Mouse (Mus musculus) liver, postnatal 0 days (tissue): ENCODE measurements around the gene Slc22a1. TPM values are rescaled to one million over a fixed set of nuclear protein-coding genes. Genes with fewer than 3 reads are reported as not detected.
A peak's percentile ranks its signal among the peaks of the same experiment; 100 is the strongest.

Source experiments
- ATAC-seq: fragments of 200-750 bp; cut with Nextera tagmentation; 2 replicates; pipeline ENCODE4 v1.8.0; 2017; ENCODE audit warnings: mild to moderate bottlenecking, moderate library complexity
- DNase-seq: peaks from one replicate; pipeline ENCODE4 v3.0.0-alpha.2; 2016
- H3K27ac ChIP-seq: fragments of 300-500 bp; sonication (generic); 2 replicates; pipeline ENCODE4 v1.5.1; 2014; ENCODE audit warnings: antibody characterized with exemption, moderate library complexity, mild to moderate bottlenecking, low read depth
- H3K27me3 ChIP-seq: fragments of 300-500 bp; sonication (generic); 2 replicates; pipeline ENCODE4 v1.6.1; 2014; ENCODE audit warnings: low read length, control low read depth, mixed read lengths; ENCODE audit not compliant: insufficient read depth
- H3K36me3 ChIP-seq: fragments of 300-500 bp; sonication (generic); replicated peaks from 2 replicates; pipeline ENCODE4 v1.6.1; 2014; ENCODE audit warnings: mild to moderate bottlenecking, control low read depth, low read length, moderate library complexity, mixed read lengths; ENCODE audit not compliant: insufficient read depth
- H3K4me1 ChIP-seq: fragments of 300-500 bp; sonication (generic); 2 replicates; pipeline ENCODE4 v1.6.1; 2014; ENCODE audit warnings: antibody characterized with exemption, mild to moderate bottlenecking, control low read depth; ENCODE audit not compliant: insufficient read depth
- H3K4me2 ChIP-seq: fragments of 300-500 bp; sonication (generic); 2 replicates; pipeline ENCODE4 v1.6.1; 2014; ENCODE audit warnings: low read depth, mild to moderate bottlenecking, low read length, moderate library complexity, mixed read lengths
- H3K4me3 ChIP-seq: fragments of 300-500 bp; sonication (generic); 2 replicates; pipeline ENCODE4 v1.5.1; 2014; ENCODE audit warnings: low read depth, low read length
- H3K9ac ChIP-seq: fragments of 300-500 bp; sonication (generic); replicated peaks from 2 replicates; pipeline ENCODE4 v1.6.1; 2014; ENCODE audit warnings: mild to moderate bottlenecking, moderate library complexity
- H3K9me3 ChIP-seq: fragments of 300-500 bp; sonication (generic); 2 replicates; pipeline ENCODE4 v1.6.1; 2016; ENCODE audit warnings: mild to moderate bottlenecking, control low read depth, low read length, mixed read lengths
- CTCF ChIP-seq: sonication (generic); IDR thresholded peaks from 2 replicates; pipeline ENCODE4 v1.5.1; 2016; ENCODE audit warnings: antibody characterized with exemption, low read depth
- EP300 ChIP-seq: IDR thresholded peaks from 2 replicates; pipeline ENCODE4 v1.6.1; 2016; ENCODE audit warnings: antibody characterized with exemption, low read depth, mild to moderate bottlenecking
- WGBS: fragments of 180-500 bp; shearing (Covaris S2); extraction: QIAGEN DNeasy Blood & Tissue Kit; methylation state at CpG from one replicate; pipeline ENCODE4 v1.1.7; 2014; ENCODE audit not compliant: insufficient replicate concordance; 5-methylcytosine and 5-hydroxymethylcytosine counted together
- polyA plus RNA-seq: library from polyadenylated mRNA; unstranded; fragments of >200 nt; fragmentation: Nextera tagmentation; extraction: Ambion mirVana; gene quantifications from 2 replicates; pipeline ENCODE4 v1.2.1, GENCODE M21; 2015

Slc22a1 gene
- polyA plus RNA-seq, 1 experiment from 2014 or later = 11.7 TPM

GRCm38 (mm10) chr17:12668478-12669362 lies 6.9 kb downstream of the Slc22a1 start:
- no peak overlapping the region for H3K4me2 ChIP-seq
- peak; percentile 80 for ATAC-seq
- DNase-seq = no peak

GRCm38 (mm10) chr17:12664156-12664555 lies 11.5 kb downstream of the Slc22a1 start:
- no peak for TF ChIP-seq EP300
- TF ChIP-seq CTCF = no peak
- Histone ChIP-seq H3K27ac (no peak overlapping the region), H3K4me2 (no peak overlapping the region), H3K36me3 (no peaks in the 10 kb centered on the region), H3K4me1 (peaks cover 7% of the 10 kb centered on the region; the same call in 1 of the 2 replicates), H3K9ac (no peak overlapping the region), H3K9me3 (no peaks in the 10 kb centered on the region), H3K4me3 (no peak overlapping the region), H3K27me3 (no peaks in the 10 kb centered on the region)
- no peak for ATAC-seq
- no peak for DNase-seq
- 64% methylated on average over 8 of the region's 8 CpGs for WGBS

More at GRCm38 (mm10) chr17:12668478-12669362, 6.9 kb downstream of the Slc22a1 start:
- H3K4me3 ChIP-seq = no peak overlapping the region
- H3K27me3 ChIP-seq = no peaks in the 10 kb centered on the region
- H3K9ac ChIP-seq = no peak overlapping the region
- WGBS = 32% methylated on average over 7 of the region's 7 CpGs
- peak overlapping the region; percentile 35; the same call in 1 of the 2 replicates for H3K27ac ChIP-seq
- TF ChIP-seq EP300 (no peak; the same call in 1 of the 2 replicates), CTCF (no peak)
- no peaks in the 10 kb centered on the region for H3K9me3 ChIP-seq
- H3K4me1 ChIP-seq = peaks cover 15% of the 10 kb centered on the region
- no peaks in the 10 kb centered on the region for H3K36me3 ChIP-seq

GRCm38 (mm10) chr17:12660572-12661260 lies 14.9 kb downstream of the Slc22a1 start:
- 68% methylated on average over 13 of the region's 13 CpGs for WGBS
- no peaks in the 10 kb centered on the region for H3K36me3 ChIP-seq
- no peaks in the 10 kb centered on the region for H3K27me3 ChIP-seq
- H3K4me2 ChIP-seq = no peak overlapping the region
- DNase-seq (no peak), ATAC-seq (no peak)
- H3K27ac ChIP-seq = no peak overlapping the region
- no peak overlapping the region for H3K4me3 ChIP-seq
- TF ChIP-seq EP300 = no peak
- TF ChIP-seq CTCF = peak; percentile 75
- peaks cover 3% of the 10 kb centered on the region; the same call in 1 of the 2 replicates for H3K4me1 ChIP-seq
- H3K9ac ChIP-seq = no peak overlapping the region
- H3K9me3 ChIP-seq = no peaks in the 10 kb centered on the region

- Histone ChIP-seq H3K27ac (no peak overlapping the region), H3K4me3 (no peak overlapping the region), H3K4me2 (no peak overlapping the region), H3K9me3 (no peaks in the 10 kb centered on the region), H3K36me3 (no peaks in the 10 kb centered on the region), H3K4me1 (peaks cover 3% of the 10 kb centered on the region; the same call in 1 of the 2 replicates), H3K9ac (no peak overlapping the region), H3K27me3 (no peaks in the 10 kb centered on the region)
- WGBS = 66% methylated on average over 10 of the region's 10 CpGs
- peak; percentile 92 for ATAC-seq
- TF ChIP-seq EP300 = peak; percentile 48; the same call in 1 of the 2 replicates
- no peak for TF ChIP-seq CTCF
- peak; percentile 45 for DNase-seq
These were observed 16.4 kb downstream of the Slc22a1 start for GRCm38 (mm10) chr17:12659233-12659632.

- DNase-seq (no peak), ATAC-seq (peak; percentile 43)
- H3K4me3 ChIP-seq = no peak overlapping the region
- H3K4me2 ChIP-seq = no peak overlapping the region
- H3K27ac ChIP-seq = no peak overlapping the region
- no peaks in the 10 kb centered on the region for H3K36me3 ChIP-seq
- TF ChIP-seq EP300 (no peak), CTCF (no peak)
- peaks cover 3% of the 10 kb centered on the region; the same call in 1 of the 2 replicates for H3K4me1 ChIP-seq
- H3K27me3 ChIP-seq = no peaks in the 10 kb centered on the region
- no peak overlapping the region for H3K9ac ChIP-seq
- H3K9me3 ChIP-seq = no peaks in the 10 kb centered on the region
- WGBS = 63% methylated on average over 7 of the region's 7 CpGs
These were observed 16.8 kb downstream of the Slc22a1 start for GRCm38 (mm10) chr17:12658784-12659183.

- H3K4me3 ChIP-seq = no peak overlapping the region
- no peak overlapping the region for H3K9ac ChIP-seq
- DNase-seq (no peak), ATAC-seq (no peak)
- H3K27me3 ChIP-seq = no peaks in the 10 kb centered on the region
- H3K27ac ChIP-seq = no peak overlapping the region
- peaks cover 3% of the 10 kb centered on the region; the same call in 1 of the 2 replicates for H3K4me1 ChIP-seq
- no peaks in the 10 kb centered on the region for H3K36me3 ChIP-seq
- H3K9me3 ChIP-seq = no peaks in the 10 kb centered on the region
- WGBS = 34% methylated on average over 7 of the region's 7 CpGs
- H3K4me2 ChIP-seq = no peak overlapping the region
- no peak for TF ChIP-seq CTCF
- no peak for TF ChIP-seq EP300
These were observed 19.8 kb downstream of the Slc22a1 start for GRCm38 (mm10) chr17:12655826-12656225.
